Mouse (Mus musculus): ENCODE measurements around the gene Chchd6.
A peak's percentile ranks its signal among the peaks of the same experiment; 100 is the strongest.

Gene Chchd6

GRCm38 (mm10) chr6:89448736-89449135 lies 146.7 kb downstream of the Chchd6 start:
- no peak for DNase-seq

- no peak for DNase-seq
Measured at GRCm38 (mm10) chr6:89440671-89441070, 154.8 kb downstream of the Chchd6 start.

GRCm38 (mm10) chr6:89431920-89432482 lies 163.5 kb downstream of the Chchd6 start:
- no peak for DNase-seq

GRCm38 (mm10) chr6:89430749-89431148 lies 164.7 kb downstream of the Chchd6 start:
- no peak for DNase-seq

- DNase-seq, result no peak
Measured at GRCm38 (mm10) chr6:89428661-89429375, 166.6 kb downstream of the Chchd6 start.

GRCm38 (mm10) chr6:89424461-89424860 lies 171.0 kb downstream of the Chchd6 start:
- DNase-seq, result no peak

- peak; percentile 59 for DNase-seq
Measured at GRCm38 (mm10) chr6:89422621-89423020, 172.8 kb downstream of the Chchd6 start.

- DNase-seq, result no peak
Measured at GRCm38 (mm10) chr6:89421922-89422321, 173.5 kb downstream of the Chchd6 start.

- no peak for DNase-seq
Measured at GRCm38 (mm10) chr6:89421503-89421902, 173.9 kb downstream of the Chchd6 start.

GRCm38 (mm10) chr6:89420756-89421155 lies 174.7 kb downstream of the Chchd6 start:
- no peak for DNase-seq

- no peak for DNase-seq
Measured at GRCm38 (mm10) chr6:89420110-89420509, 175.3 kb downstream of the Chchd6 start.

GRCm38 (mm10) chr6:89419066-89419815 lies 176.2 kb downstream of the Chchd6 start:
- DNase-seq, result no peak

GRCm38 (mm10) chr6:89416030-89416595 lies 179.3 kb downstream of the Chchd6 start:
- DNase-seq, result no peak

- no peak for DNase-seq
Measured at GRCm38 (mm10) chr6:89415091-89415490, 180.4 kb downstream of the Chchd6 start.

GRCm38 (mm10) chr6:89414126-89414525 lies 181.3 kb downstream of the Chchd6 start:
- peak; percentile 44 for DNase-seq

GRCm38 (mm10) chr6:89413481-89413884 lies 182.0 kb downstream of the Chchd6 start:
- peak; percentile 46 for DNase-seq

- no peak for DNase-seq
Measured at GRCm38 (mm10) chr6:89412562-89412961, 182.9 kb downstream of the Chchd6 start.

GRCm38 (mm10) chr6:89409041-89409440 lies 186.4 kb downstream of the Chchd6 start:
- DNase-seq, result no peak

- peak; percentile 20 for DNase-seq
Measured at GRCm38 (mm10) chr6:89408259-89408658, 187.2 kb downstream of the Chchd6 start.

- no peak for DNase-seq
Measured at GRCm38 (mm10) chr6:89407247-89407889, 188.1 kb downstream of the Chchd6 start.

GRCm38 (mm10) chr6:89404964-89405363 lies 190.5 kb downstream of the Chchd6 start:
- DNase-seq, result no peak

GRCm38 (mm10) chr6:89403257-89404225 lies 191.9 kb downstream of the Chchd6 start:
- peak; percentile 31 for DNase-seq

Data from lung, postnatal 10 days (tissue).